Mouse (Mus musculus): Measurements from ENCODE around the gene Cys1. TPM values are rescaled to one million over a fixed set of nuclear protein-coding genes. Genes with fewer than 3 reads are reported as not detected.
A peak's percentile ranks its signal among the peaks of the same experiment; 100 is the strongest.
"Not testable (repeated sequence)": the region's sequence is repeated elsewhere in the genome, so short reads cannot be mapped to it uniquely, and the experiment has no call there.

Cys1 gene
- polyA plus RNA-seq, 1 experiment from 2014 or later, result 1.4 TPM

DNA sequence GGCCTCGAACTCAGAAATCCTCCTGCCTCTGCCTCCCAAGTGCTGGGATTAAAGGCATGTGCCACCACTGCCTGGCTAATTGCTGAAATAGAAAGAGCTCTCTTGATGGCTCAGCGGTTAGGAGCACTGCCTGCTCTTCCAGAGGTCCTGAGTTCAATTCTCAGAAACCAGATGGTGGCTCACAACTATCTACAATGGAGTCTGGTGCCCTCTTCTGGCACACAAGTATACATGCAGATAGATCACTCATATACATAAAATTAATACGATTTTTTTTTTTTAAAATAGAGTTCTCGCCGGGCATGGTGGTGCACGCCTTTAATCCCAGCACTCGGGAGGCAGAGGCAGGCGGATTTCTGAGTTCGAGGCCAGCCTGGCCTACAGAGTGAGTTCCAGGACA, 20.0 kb upstream of the Cys1 start:
- H3K27ac ChIP-seq (ENCODE audit: low read length); H3K9me3 ChIP-seq (ENCODE audit: control insufficient read depth, low read length); H3K36me3 ChIP-seq (ENCODE audit: control insufficient read depth, insufficient read depth, low read length); H3K9ac ChIP-seq (ENCODE audit: low read depth, low read length); H3K4me2 ChIP-seq (ENCODE audit: low read depth, low read length); H3K4me3 ChIP-seq (ENCODE audit: low read length); ATAC-seq; H3K4me1 ChIP-seq (ENCODE audit: control insufficient read depth, insufficient read depth, low read length); H3K27me3 ChIP-seq (replicated peaks; ENCODE audit: control insufficient read depth, insufficient read depth, low read length): not testable (repeated sequence)
- WGBS, result 87% methylated on average over 9 of the region's 9 CpGs

DNA sequence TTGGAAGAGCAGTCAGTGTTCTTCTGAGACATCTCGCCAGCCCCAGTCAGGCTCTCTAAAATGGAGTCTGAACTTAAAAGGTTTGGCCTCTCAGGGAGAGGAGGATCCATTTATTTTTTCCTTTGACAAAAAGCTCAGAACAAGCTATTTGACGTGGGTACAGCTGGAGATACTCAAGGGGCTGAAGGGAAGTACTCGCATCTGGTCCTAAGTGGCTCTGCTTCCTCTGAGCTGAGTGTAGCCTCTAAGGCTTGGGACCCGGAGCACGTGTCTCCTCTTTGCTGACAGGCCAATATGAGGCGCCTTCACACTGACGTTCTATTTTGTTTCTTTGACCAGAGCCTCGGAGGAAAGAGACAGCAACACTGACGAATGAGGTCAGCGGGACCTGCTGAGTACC, 18.0 kb upstream of the Cys1 start:
- Histone ChIP-seq H3K4me2 (ENCODE audit: low read depth, low read length) (no peak overlapping the region), H3K27me3 (replicated peaks; ENCODE audit: control insufficient read depth, insufficient read depth, low read length) (no peaks in the 10 kb centered on the region; the same call in 1 of the 2 replicates), H3K9ac (ENCODE audit: low read depth, low read length) (no peak overlapping the region), H3K4me1 (ENCODE audit: control insufficient read depth, insufficient read depth, low read length) (no peaks in the 10 kb centered on the region), H3K4me3 (ENCODE audit: low read length) (no peak overlapping the region), H3K36me3 (ENCODE audit: control insufficient read depth, insufficient read depth, low read length) (no peaks in the 10 kb centered on the region), H3K9me3 (ENCODE audit: control insufficient read depth, low read length) (no peaks in the 10 kb centered on the region), H3K27ac (ENCODE audit: low read length) (no peak overlapping the region)
- ATAC-seq, result peak; percentile 37; the same call in 1 of the 2 replicates
- 41% methylated on average over 10 of the region's 10 CpGs for WGBS

DNA sequence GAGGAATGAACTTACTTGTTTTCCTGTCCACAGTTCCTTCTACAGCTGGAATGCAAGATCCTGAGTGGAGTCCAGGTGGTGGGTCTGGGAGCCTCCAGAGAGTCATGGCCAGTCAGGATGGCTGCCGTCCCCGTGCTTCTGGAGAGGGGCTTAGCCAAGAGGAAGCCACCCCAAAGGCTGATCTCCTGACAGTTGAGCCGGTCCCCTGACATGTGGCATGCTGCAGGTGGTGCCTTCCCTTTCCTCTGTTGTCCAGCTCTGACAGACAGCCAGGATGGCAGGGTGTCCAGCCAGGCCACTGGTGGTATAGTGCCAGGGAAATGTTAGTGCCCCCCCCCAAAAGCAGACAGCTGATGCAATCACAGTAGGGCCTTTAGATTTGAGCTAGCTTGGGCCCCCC, 16.9 kb upstream of the Cys1 start:
- Histone ChIP-seq H3K9ac (ENCODE audit: low read depth, low read length) (no peak overlapping the region), H3K27me3 (replicated peaks; ENCODE audit: control insufficient read depth, insufficient read depth, low read length) (no peaks in the 10 kb centered on the region; the same call in 1 of the 2 replicates), H3K9me3 (ENCODE audit: control insufficient read depth, low read length) (no peaks in the 10 kb centered on the region), H3K27ac (ENCODE audit: low read length) (no peak overlapping the region), H3K4me1 (ENCODE audit: control insufficient read depth, insufficient read depth, low read length) (no peaks in the 10 kb centered on the region), H3K36me3 (ENCODE audit: control insufficient read depth, insufficient read depth, low read length) (no peaks in the 10 kb centered on the region), H3K4me2 (ENCODE audit: low read depth, low read length) (no peak overlapping the region), H3K4me3 (ENCODE audit: low read length) (no peak overlapping the region)
- 84% methylated on average over 3 of the region's 3 CpGs for WGBS
- ATAC-seq, result no peak

GRCm38 (mm10) chr12:24697484-24698204, 16.0 kb upstream of the Cys1 start:
- Histone ChIP-seq H3K9me3 (ENCODE audit: control insufficient read depth, low read length) (no peaks in the 10 kb centered on the region), H3K4me2 (ENCODE audit: low read depth, low read length) (no peak overlapping the region), H3K27ac (ENCODE audit: low read length) (no peak overlapping the region), H3K36me3 (ENCODE audit: control insufficient read depth, insufficient read depth, low read length) (no peaks in the 10 kb centered on the region), H3K4me3 (ENCODE audit: low read length) (no peak overlapping the region), H3K27me3 (replicated peaks; ENCODE audit: control insufficient read depth, insufficient read depth, low read length) (no peaks in the 10 kb centered on the region; the same call in 1 of the 2 replicates), H3K9ac (ENCODE audit: low read depth, low read length) (no peak overlapping the region), H3K4me1 (ENCODE audit: control insufficient read depth, insufficient read depth, low read length) (no peaks in the 10 kb centered on the region)
- ATAC-seq, result peak; percentile 31; the same call in 1 of the 2 replicates
- WGBS, result 66% methylated on average over 8 of the region's 8 CpGs

DNA sequence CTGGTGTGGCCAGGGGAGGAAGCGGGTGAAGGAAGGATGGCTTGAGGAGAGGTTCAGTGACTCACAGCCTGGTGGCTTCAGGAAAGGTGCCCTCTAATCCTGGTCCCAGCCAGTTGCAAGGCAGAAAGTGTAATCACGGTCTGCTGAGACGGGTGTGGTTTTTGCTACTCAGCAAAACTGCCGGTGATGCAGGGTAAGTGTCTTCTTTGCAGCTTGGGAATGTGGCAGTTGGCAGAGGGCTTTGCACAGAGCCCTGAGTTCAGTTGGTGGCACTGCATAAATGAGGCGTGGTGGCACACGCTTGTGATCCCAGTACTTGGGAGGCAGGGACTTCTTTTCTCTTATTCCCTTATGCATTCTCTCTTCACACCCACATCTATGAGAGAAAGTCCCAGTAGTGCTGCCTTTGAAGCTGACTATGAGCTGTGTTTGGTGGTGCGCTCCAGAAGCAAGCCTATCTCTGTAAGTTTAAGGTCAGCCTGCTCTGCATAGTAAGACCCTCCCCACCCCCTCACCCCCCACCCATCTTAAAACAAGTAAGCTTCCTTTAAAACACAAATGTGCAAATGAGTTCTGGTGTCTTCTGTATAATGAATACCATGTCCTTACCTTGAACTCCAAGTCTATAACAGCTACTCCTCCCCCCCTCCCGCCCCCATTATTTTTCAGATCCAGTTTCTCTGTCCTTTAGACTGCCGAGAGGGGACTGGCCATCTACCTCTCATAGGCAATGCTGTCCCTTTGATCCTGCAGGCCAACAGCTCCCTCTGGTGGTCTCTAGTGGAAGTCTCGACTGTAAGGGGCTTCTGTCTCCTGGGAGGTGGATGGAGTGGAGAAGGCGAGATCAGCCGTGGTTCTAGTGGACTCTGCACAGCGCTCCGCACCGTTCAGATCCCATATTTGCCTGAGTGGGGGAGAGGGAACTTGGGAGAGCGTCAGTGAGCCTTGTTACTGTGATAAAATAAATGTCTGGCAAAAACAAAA, 15.2 kb upstream of the Cys1 start:
- no peaks in the 10 kb centered on the region for H3K9me3 ChIP-seq (ENCODE audit: control insufficient read depth, low read length)
- H3K4me2 ChIP-seq (ENCODE audit: low read depth, low read length), result no peak overlapping the region
- H3K4me1 ChIP-seq (ENCODE audit: control insufficient read depth, insufficient read depth, low read length), result no peaks in the 10 kb centered on the region
- no peak overlapping the region for H3K27ac ChIP-seq (ENCODE audit: low read length)
- no peak overlapping the region for H3K4me3 ChIP-seq (ENCODE audit: low read length)
- no peaks in the 10 kb centered on the region; the same call in 1 of the 2 replicates for H3K27me3 ChIP-seq (replicated peaks; ENCODE audit: control insufficient read depth, insufficient read depth, low read length)
- H3K36me3 ChIP-seq (ENCODE audit: control insufficient read depth, insufficient read depth, low read length), result no peaks in the 10 kb centered on the region
- 34% methylated on average over 16 of the region's 16 CpGs for whole genome bisulfite sequencing
- ATAC-seq, result peak; percentile 84
- no peak overlapping the region for H3K9ac ChIP-seq (ENCODE audit: low read depth, low read length)

DNA sequence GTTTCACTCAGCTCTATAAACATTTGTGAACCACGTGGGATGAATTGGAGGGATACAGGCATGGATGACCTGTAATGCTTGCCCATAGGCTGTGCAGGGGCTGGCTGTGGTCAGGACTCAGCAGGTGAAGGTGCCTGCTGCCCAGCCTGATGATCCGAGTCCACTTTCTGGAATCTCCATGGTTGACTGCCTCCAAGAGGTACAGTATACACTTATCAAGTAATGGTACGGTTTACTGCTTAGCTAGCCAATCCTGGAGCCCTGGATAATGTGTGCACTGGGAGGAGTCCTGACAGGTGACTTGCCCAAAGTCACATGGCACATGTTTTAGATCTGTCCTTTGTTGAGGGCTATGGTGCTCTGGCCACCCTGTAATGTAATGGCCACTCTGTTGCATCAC, 8.7 kb upstream of the Cys1 start:
- Histone ChIP-seq H3K9me3 (ENCODE audit: control insufficient read depth, low read length) (no peaks in the 10 kb centered on the region), H3K27me3 (replicated peaks; ENCODE audit: control insufficient read depth, insufficient read depth, low read length) (no peaks in the 10 kb centered on the region), H3K36me3 (ENCODE audit: control insufficient read depth, insufficient read depth, low read length) (no peaks in the 10 kb centered on the region), H3K4me2 (ENCODE audit: low read depth, low read length) (no peak overlapping the region), H3K4me1 (ENCODE audit: control insufficient read depth, insufficient read depth, low read length) (peaks cover 9% of the 10 kb centered on the region; the same call in 1 of the 2 replicates), H3K27ac (ENCODE audit: low read length) (no peak overlapping the region), H3K9ac (ENCODE audit: low read depth, low read length) (no peak overlapping the region), H3K4me3 (ENCODE audit: low read length) (no peak overlapping the region)
- WGBS, result 75% methylated on average over 3 of the region's 3 CpGs
- ATAC-seq, result no peak

DNA sequence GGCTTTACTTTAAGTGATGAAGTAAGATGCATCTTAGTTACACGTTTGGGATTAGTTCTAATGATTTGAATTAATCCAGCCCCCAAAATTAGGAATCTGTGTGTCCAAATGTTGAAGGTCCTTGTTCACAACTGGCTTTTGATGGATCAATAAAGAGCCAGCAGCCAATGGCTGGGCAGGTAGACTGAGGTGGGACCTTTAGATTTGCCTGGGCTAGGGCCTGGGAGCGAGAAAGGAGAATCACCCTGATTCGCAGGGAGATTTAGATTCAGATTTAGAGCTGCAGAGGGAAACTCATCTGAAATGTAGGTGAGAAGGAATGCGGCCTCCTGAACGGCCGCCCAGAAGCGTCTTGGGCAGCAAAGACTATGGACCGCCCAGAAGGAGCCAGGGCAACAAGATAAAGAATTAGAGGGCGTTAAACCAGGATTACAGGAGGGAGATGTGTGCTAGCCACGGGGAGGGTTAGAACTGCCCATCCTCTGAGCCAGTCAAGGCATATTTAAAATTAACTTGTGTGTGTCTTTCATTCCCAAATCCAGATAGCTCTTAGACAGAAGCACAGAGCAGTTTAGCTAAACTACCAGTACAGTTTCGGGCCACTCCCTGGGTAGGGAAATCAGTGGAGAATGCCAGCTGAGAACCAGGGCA, 5.2 kb upstream of the Cys1 start:
- peaks cover 16% of the 10 kb centered on the region for H3K4me1 ChIP-seq (ENCODE audit: control insufficient read depth, insufficient read depth, low read length)
- WGBS, result 47% methylated on average over 11 of the region's 11 CpGs
- no peak overlapping the region for H3K4me3 ChIP-seq (ENCODE audit: low read length)
- H3K27me3 ChIP-seq (replicated peaks; ENCODE audit: control insufficient read depth, insufficient read depth, low read length), result 0 out of 2 replicates have a peak, but pooled peaks cover 2% of the 10 kb centered on the region
- peak overlapping the region; percentile 20; the same call in 1 of the 2 replicates for H3K27ac ChIP-seq (ENCODE audit: low read length)
- H3K4me2 ChIP-seq (ENCODE audit: low read depth, low read length), result 0 out of 2 replicates have a peak overlapping the region, but pooled peaks have one; percentile 2
- H3K36me3 ChIP-seq (ENCODE audit: control insufficient read depth, insufficient read depth, low read length), result no peaks in the 10 kb centered on the region
- H3K9ac ChIP-seq (ENCODE audit: low read depth, low read length), result no peak overlapping the region
- peak; percentile 24 for ATAC-seq
- no peaks in the 10 kb centered on the region for H3K9me3 ChIP-seq (ENCODE audit: control insufficient read depth, low read length)

GRCm38 (mm10) chr12:24686038-24686695, 4.6 kb upstream of the Cys1 start:
- peak overlapping the region; percentile 85 for H3K27ac ChIP-seq (ENCODE audit: low read length)
- H3K27me3 ChIP-seq (replicated peaks; ENCODE audit: control insufficient read depth, insufficient read depth, low read length), result peaks cover 2% of the 10 kb centered on the region; the same call in 1 of the 2 replicates
- peaks cover 21% of the 10 kb centered on the region for H3K4me1 ChIP-seq (ENCODE audit: control insufficient read depth, insufficient read depth, low read length)
- H3K4me2 ChIP-seq (ENCODE audit: low read depth, low read length), result peak overlapping the region; percentile 41
- WGBS, result 47% methylated on average over 6 of the region's 6 CpGs
- ATAC-seq, result peak; percentile 89
- H3K9me3 ChIP-seq (ENCODE audit: control insufficient read depth, low read length), result no peaks in the 10 kb centered on the region
- H3K9ac ChIP-seq (ENCODE audit: low read depth, low read length), result 0 out of 2 replicates have a peak overlapping the region, but pooled peaks have one; percentile 14
- peak overlapping the region; percentile 10; the same call in 1 of the 2 replicates for H3K4me3 ChIP-seq (ENCODE audit: low read length)
- H3K36me3 ChIP-seq (ENCODE audit: control insufficient read depth, insufficient read depth, low read length), result no peaks in the 10 kb centered on the region

Data from intestine, embryonic 16.5 days (tissue).